Mouse (Mus musculus) gastrocnemius, postnatal 36 days (tissue): Measurements from ENCODE around the gene Ybx1. TPM values are rescaled to one million over a fixed set of nuclear protein-coding genes. Genes with fewer than 3 reads are reported as not detected.
"Not testable (repeated sequence)": the region's sequence is repeated elsewhere in the genome, so short reads cannot be mapped to it uniquely, and the experiment has no call there.

ENCODE experiments used
- DNase-seq, 2 experiments: peaks; one replicate each; pipeline ENCODE4 v3.0.0; 2022
- intact Hi-C: fragments of 180-260 bp; cut with DNase I; formaldehyde crosslinking; loops from one replicate; pipeline ENCODE4 v1.15.1; 2025
- long read RNA-seq, 2 experiments: library from polyadenylated mRNA; stranded (forward); transcript quantifications; one replicate each; pipeline ENCODE4 v2.0.0; 2021
- total RNA-seq, 2 experiments: library from RNA; stranded (reverse); gene quantifications; 2 replicates each; pipeline ENCODE4 v1.2.3; 2021

Gene Ybx1
- total RNA-seq, result 100 to 1,000 TPM; 503 to 580 TPM
- long read RNA-seq, experiment 1, transcript Ybx1-201 (8 exons, 1,628 nt), result major isoform, 538 of 624 reads
- long read RNA-seq, experiment 1, transcript Ybx1-206 (2 exons, 718 nt), result minor isoform, 21 of 624 reads
- long read RNA-seq, experiment 1, partial matches to known transcripts, result 39 of 624 reads
- long read RNA-seq, experiment 1, other reads (novel, unspliced or antisense), result 26 of 624 reads
- long read RNA-seq, experiment 2, transcript Ybx1-201 (8 exons, 1,628 nt), result major isoform, 739 of 854 reads
- long read RNA-seq, experiment 2, transcript Ybx1-206 (2 exons, 718 nt), result minor isoform, 12 of 854 reads
- long read RNA-seq, experiment 2, partial matches to known transcripts, result 69 of 854 reads
- long read RNA-seq, experiment 2, other reads (novel, unspliced or antisense), result 34 of 854 reads

DNA sequence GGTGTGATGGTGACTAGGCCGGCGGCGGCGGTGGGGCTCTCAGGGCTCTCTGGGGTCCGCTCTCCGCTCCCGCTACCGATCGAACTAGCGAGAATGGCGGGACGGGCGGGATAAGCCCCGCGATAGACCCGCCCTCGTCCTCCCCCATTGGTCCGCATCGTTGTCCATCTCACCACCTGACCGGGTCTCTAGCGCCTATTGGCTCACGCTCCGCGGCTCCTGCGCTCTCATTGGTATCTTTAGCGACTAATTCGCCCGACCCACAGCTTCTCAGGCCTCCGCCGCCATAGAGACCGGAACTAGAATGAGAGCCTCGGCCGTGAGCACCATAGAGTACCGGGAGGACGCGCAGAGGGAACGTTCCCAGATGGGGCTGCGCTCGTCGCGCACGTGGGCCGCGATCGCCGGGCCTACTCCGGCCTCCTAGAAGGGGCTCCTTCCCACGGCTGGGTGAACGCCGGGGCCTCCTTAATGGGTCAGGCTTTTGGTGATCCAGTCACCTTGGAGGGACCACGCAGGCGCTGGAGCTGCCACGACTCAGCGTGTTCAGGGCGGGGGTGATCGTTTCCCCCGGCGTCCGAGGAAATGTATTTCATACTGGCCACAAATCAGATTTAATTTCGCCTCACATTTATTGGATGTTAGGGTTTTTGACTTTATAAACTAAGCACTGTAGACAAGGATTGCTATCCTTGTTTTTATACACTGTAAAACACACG lies at the start of gene Ybx1:
Gene Ybx1 (minus strand): TSS at position 190 of the 719 bp plus-strand sequence.
- intact Hi-C loops, result loop anchor here (5.0 kb wide), 1 partner anchor 47 kb away; no protein-coding TSS in a partner anchor

DNA sequence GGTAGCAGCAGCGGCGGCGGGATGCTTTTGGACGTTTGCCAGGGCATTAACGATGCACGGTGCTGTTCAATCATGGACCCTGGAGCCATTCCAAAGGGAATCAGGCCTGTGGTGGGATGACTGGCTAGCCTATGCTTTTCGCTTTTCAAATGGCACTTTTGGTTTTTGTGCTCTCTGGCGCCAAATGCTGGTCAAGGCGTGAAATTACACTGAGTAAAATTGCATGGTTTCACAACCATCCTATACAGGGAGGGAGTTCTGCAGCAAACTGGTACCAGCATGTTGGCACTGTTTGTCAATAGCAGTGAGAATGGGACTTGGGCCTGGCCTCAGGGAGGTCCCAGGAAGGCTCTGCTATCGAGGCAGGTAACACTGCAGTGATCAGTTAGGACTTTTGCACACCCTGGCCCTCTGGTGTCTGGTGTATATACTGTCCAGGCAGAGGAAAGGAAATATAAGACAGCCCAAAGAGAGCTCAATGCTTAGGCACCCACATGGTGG lies 44.5 kb upstream of the Ybx1 start:
- DNase-seq, result peak in 1 of 2 experiments; percentile 10
- intact Hi-C loops, result loop anchor here (5.0 kb wide), 1 partner anchor 92 kb away; no protein-coding TSS in a partner anchor

More for the DNA sequence above, at the start of gene Ybx1:
- peak; percentile 100 for DNase-seq

DNA sequence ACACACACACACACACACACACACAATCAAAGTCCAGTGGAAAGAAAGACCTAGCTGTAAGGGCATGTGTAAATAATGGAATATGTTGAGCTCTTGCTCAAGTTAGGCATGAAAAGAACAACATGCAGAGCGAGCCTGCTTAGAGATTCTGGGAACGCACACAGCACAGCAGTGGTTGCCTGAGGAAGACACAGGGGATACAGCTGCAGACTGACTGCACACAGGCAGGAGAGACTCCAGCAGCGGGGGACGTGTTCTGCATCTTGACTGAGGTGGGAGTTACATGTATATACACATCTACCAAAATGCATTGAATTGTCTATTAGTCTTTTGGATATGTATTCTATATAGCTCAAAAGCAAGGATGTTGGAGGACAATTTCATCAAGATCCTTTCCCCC lies 44.0 kb upstream of the Ybx1 start:
- intact Hi-C loops, result loop anchor here (5.0 kb wide), 1 partner anchor 91 kb away; no protein-coding TSS in a partner anchor

DNA sequence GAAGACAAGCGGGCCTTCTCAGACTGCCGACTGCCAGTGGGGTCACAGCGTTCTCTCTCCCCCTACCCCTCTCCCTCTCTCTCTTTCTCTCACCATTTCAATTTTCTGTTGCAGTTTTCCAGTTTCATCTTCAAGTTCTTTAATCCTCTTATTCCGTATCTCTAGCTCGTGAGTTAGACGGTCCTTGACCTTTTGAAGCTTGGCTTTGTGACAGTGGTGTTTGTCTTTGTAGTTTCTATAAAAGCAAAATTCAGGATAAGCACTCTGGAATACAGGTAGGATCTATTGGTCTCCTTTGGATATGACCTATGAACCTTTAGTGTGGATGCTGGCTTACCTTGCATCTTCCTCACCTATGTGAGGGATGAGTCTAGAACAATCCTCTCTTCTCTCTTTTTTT lies 39.1 kb upstream of the Ybx1 start:
- DNase-seq, result no peak
- intact Hi-C loops, result no loop called here

More for the DNA sequence above, 44.0 kb upstream of the Ybx1 start:
- DNase-seq, result no peak

DNA sequence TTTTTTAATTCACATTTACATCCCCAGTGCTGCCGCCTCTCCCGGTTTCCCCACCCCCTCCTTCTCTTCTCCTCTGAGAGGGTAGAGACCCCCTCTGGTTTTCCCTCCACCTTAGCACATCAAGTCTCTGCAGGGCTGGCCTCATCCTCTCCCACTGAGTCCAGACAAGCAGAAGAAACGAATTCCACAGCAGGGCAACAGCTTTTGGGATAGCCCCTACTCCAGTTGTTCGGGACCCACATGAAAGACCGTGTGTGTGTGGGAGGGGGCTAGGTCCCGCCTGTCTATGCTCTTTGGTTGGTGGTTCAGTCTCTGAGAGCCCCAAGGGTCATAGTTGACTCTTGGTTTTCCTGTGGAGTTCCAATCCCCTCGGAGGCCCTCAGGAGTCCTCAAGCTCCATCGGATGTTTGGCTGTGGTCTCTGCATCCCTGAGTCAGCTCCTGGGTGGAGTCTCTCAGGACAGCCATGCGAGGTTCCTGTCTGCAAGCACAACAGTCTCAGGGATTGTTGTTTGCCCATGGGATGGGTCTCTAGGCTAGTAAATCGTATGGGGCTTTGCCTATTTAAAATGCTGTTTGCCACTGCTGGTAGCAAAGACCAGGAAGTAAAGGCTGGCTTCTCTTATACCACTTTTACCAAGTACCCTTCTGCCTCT lies 26.6 kb upstream of the Ybx1 start:
- intact Hi-C loops, result loop anchor here (5.0 kb wide), 1 partner anchor 84 kb away; no protein-coding TSS in a partner anchor
- no peak for DNase-seq

DNA sequence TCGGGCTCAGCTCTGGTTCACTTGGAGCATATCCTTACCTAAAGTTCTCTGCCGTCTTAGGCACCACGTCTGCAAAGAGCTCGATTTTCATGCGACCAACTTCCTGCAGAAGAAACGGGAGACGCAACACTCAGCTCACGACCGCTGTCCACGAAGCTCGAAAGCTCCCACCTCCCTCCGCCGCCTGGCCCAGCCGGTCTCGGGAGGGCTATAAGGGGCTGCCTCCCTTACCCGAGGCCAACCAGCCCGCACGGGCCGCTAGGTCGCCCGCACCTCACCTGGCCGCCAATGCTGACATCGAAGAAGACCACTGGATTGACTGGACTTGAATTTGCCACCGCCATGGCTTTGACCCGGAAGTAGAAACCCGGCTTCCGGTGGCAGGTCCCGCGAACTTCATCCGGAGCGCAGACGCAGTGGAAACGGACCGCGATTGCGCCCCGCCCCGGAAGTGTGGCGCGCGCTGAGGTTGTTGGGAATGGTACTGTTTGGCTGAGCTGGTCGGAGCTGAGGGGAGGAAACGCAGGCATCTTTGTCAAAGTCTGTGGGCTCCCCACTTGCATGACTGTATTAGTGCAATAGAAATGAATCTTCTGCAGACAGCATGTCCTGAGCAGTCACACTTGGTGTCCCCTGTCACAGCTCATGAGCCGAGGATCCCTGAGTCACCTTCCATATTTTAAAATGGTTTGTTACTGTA lies 25.9 kb upstream of the Ybx1 start, which contains the start of gene Ppih:
Gene Ppih (minus strand): TSS at position 416 of the 700 bp plus-strand sequence.
- intact Hi-C loops, result loop anchor here (5.0 kb wide), 1 partner anchor 83 kb away; no protein-coding TSS in a partner anchor
- peak; percentile 91 to 95 for DNase-seq

DNA sequence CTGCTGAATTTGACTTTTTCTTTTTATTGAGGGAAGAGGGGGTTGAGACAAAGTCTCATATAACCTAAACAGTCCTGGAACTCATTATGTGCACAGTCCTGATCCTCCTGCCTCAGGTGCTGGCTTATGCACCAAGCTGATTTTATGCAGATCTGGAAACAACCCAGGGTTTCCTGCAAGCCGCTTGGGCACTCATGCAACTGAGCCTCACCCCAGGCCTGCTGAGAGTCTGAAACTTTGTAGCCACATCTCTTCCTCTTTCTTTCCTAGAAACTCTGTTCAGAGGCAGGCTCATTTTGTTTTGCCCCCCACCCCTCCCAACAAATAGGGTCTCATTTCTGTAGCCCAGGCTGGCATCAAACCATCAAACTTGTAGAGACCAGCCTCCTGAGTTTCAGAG lies 19.4 kb upstream of the Ybx1 start:
- no peak for DNase-seq
- intact Hi-C loops, result no loop called here

DNA sequence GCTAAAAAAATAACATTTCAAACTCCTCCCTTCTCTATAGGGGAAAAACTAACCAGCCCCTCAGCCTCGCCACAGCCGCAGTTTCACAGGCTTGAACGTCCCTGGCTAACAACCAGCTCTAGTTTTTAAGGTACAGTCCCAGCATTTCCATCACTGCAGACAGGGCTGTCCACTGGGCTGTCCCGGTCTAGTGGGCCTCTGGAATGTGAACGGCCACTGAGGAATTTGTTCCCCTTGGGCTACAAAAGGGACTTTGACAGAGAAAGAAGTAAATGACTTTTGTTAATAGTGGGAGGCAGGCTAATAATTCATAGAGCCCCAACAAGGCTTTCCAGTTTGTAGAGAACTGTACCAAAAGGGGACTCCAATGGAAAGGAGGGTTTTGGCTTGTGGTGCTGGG lies 11.0 kb upstream of the Ybx1 start:
- intact Hi-C loops, result no loop called here
- DNase-seq, result no peak

DNA sequence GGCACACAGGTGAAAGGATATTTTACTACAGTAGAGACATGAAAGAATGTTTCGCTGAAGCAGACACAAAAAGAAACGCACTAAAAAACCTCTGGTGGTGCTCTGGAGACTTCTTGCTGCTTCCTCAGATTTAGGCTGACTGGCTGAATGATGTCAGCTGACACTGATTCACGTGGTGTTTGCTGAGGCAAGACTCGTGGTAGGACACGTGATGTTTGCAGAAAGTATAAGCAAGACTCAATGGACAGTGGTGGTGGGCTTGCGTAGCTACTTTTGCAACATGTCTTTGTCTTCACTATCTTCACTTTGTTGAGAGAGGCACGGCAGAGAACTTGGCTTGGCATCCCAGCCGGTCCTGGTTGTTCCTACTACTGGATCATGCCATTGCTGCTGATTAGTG lies 8.9 kb upstream of the Ybx1 start:
- intact Hi-C loops, result no loop called here
- DNase-seq, result no peak

DNA sequence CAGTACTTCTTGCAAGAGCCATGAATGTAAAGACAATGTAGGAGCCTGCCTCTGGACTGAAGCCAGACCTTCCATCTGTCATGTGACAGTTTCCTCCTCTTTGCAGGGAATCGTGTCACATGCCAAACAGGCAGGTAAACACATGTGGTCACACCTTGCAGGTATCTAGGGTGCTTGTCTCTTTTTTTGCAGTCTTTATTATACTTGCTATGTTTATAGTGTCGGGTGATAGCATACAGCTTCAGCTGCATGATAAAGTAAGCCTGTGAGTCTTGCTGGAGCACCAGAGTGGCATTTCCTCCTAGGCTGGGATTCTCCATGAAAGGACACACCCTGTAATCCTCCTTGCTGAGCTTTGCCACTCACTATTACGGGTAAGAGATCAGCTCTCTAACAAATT lies 7.4 kb upstream of the Ybx1 start:
- intact Hi-C loops, result no loop called here
- DNase-seq, result no peak

DNA sequence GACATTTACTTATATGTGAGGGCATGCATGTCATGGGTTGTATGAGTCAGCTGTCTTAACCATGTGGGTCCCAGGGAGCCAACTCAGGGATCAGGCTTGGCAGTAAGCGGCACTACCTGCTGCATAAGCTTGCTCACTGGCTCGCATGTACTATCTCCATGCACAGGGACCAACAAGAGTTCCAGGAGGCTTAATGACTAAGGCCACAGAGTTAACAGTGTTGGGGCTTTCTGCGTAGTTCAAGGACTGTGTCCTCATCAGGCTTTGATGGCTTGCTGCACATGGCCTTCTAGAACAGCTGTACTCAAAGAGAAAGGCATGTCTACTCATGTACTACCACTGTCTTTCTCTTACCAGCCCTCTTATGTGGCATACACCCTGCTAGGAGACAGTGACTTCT lies 6.4 kb upstream of the Ybx1 start:
- no peak for DNase-seq
- intact Hi-C loops, result no loop called here

DNA sequence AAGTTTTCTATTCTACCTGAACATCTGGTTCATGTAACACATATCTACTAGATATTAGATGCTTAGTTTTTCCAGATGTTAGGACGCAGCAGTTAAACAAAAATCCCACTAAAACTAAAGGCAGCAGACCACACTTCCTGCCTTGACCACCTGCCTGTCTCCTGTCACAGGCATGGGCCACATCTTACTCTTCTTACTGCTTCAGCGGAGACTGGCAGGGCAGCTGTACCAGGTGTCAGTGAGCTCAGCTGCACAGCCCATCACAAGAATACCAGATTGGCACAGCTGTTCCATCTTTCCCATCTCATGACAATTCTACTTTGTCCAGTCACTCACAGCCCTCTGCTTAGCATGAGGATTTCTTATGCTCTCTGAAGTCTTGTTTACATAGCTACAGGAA lies 3.0 kb upstream of the Ybx1 start:
- intact Hi-C loops, result no loop called here

DNA sequence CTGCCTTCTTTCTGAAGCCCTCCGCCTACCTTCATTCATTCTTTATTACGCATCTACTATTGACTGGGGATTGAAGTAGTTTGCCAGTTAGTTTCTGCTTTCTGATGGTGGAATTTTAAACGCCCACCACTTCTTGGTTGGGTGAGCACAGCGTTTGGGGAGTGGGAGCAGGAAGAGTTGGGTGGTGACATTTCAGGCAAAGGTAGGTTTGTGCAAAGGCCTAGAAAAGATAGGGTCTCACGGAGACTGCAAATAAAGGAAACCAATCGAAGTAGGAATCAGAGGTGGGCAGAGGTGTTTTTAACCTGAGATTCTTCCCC lies 690 bp upstream of the Ybx1 start:
- intact Hi-C loops, result no loop called here
- DNase-seq, result no peak

More for the DNA sequence above, 3.0 kb upstream of the Ybx1 start:
- no peak for DNase-seq

DNA sequence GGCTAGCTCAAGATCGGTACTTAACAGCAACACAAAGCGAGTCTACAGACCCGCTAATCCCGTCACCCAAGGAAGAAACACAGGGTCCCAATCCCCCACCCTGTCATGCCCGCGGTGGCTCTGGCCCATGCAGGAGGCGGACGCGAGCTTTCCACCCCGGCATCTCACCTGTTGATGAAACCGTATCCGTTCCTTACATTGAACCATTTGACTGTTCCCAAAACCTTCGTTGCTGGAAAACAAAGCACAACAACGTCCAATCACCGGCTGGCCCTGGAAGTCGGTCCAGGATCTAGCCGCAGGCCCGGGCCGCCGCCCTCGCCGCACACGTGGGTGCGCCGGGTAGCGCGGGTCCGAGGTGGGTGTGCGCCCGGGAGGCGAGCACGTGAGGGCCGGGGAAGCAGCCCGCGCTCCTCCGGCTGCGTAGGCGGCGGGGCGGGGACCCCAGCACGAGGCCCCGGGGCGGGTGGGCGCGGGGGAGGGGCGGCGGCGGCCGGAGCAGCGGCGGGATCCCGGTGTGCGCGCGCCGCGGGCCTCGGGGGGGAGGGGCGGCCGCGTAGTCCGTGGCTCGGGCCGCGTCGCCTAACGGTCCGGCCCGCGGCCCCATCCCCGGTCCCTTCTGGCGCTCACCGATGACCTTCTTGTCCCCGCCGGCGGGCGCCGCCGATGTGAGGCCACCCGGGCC lies 688 bp downstream of the Ybx1 start:
- peak in 1 of 2 experiments; percentile 15 for DNase-seq
- intact Hi-C loops, result loop anchor here (5.0 kb wide), 1 partner anchor 46 kb away; no protein-coding TSS in a partner anchor

DNA sequence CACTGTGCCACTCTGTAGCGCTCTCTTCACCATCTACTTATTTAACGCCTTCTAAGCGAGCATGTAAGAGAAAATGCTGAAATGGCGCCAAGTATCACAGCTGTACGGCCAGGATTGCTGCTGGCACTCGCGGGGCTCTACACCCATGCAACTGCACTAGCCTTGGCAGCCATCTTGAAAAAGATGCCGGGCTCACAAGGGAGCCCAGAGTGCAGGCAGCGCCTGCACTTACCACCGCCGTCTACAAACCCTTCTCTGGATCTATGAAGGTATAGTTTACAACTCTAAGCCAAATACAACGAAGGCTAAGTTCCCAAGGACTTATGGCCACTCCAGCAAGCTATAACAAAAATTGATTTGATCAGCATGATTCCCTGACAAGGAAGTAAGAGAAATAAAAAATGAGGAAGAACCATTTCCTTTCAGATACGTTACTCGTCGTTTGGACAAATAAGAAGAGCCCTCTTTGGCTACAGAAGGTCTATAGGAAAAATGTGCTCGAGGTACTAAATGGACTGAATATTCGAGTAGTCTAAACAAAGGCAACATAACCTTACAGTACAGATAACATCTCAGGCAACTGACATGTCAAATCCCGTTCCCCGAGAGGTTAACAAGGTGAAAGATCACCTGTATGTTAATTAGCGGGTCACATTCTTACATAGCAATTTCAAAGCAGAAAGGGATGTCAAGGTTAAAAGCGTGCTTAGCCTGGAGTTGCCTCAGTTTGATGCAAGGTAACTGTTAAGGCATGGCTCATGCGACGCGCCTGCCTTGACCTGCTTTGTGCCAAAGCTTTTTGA lies 1.4 kb downstream of the Ybx1 start:
- intact Hi-C loops, result loop anchor here (5.0 kb wide), 1 partner anchor 46 kb away; no protein-coding TSS in a partner anchor
- DNase-seq, result peak; percentile 15 to 31

DNA sequence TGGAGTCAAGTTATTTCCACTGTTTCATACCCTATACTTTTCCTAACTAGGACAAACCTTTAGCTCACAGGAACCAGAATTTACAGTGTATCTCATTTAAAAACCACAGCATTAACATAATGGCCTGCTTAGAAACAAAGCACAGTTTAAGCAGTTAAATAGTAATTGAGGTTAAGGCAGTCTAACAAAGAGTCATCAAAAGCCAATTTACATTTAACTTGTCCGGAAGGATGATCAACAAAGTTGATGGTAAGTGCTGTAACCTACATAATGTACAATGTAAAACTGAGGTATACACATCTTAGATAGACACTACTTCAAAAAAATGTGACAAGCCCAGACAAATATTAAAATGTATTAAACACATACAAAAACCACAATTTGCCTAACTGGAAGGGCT lies 2.5 kb downstream of the Ybx1 start:
- intact Hi-C loops, result loop anchor here (5.0 kb wide), 1 partner anchor 45 kb away; no protein-coding TSS in a partner anchor
- DNase-seq, result no peak

DNA sequence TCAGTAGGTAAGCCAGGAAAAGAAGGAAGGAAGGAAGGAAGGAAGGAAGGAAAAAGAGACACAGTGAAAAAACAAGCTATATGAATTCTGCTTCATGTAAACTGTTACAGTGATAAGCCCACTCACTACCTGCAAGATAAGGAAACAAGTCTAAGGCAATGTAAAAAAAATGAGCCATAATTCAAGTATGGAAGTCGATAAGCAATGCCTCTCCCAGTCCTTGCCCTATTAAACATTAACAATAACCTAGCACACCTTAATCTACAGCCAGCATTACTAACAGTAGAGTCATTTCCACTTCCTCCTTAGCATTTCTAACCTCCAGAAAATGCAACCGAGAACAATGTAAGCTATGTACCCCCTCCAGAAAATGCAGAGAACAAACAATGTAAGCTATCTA lies 9.1 kb downstream of the Ybx1 start:
- intact Hi-C loops, result no loop called here
- no peak for DNase-seq

DNA sequence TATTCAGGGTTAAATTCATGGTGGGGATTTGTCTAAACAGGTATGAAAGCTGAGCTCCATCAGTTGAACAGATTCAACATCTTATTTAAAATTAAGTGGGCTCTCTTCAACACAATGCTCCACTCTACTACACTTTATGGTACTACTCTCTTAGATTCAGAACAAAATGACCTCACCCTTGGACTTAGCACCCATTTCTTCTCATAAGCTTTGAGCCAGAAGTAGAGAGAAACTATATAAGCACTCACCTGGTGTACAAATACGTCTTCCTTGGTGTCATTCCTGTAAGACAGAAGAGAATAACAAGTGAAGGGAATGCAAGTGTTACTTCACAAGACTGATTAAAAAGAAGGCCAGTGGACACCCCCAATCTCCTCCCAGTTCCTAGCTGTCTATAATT lies 9.5 kb downstream of the Ybx1 start:
- intact Hi-C loops, result no loop called here

DNA sequence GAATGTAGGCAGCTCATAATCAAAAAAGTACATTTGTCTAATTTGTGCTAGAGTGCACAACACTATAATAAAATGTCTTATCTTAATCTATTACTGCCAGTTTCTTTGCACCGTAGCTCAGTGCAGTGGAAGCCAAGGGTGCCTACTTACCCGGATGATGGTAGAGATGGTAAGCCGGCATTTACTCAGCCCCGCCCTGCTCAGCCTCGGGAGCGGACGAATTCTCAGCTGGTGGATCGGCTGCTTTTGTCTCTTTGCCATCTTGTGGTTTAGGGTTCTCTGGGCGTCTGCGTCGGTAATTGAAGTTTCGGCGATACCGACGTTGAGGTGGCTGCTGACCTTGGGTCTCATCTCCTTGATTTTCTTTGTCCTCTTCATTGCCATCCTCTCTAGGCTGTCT lies 15.6 kb downstream of the Ybx1 start:
- intact Hi-C loops, DNase-seq: not testable (repeated sequence)

More for the DNA sequence above, 9.5 kb downstream of the Ybx1 start:
- no peak for DNase-seq
